Mouse (Mus musculus) heart, adult 2 months (tissue): Measurements from ENCODE around the gene Tbc1d16. TPM values are rescaled to one million over a fixed set of nuclear protein-coding genes. Genes with fewer than 3 reads are reported as not detected.

Experiments
- DNase-seq, 2 experiments: peaks; one replicate each; pipeline ENCODE4 v3.0.0; 2021
- H3K27ac ChIP-seq: fragments of 200-600 bp; 2 replicates; pipeline ENCODE4 v1.8.1; 2022
- H3K27me3 ChIP-seq: fragments of 200-500 bp; 2 replicates; pipeline ENCODE4 v1.6.1; 2012; ENCODE audit warnings: mild to moderate bottlenecking, low read length, inconsistent platforms, mixed read lengths; ENCODE audit not compliant: control insufficient read depth, insufficient read depth
- H3K36me3 ChIP-seq: fragments of 200-500 bp; 2 replicates; pipeline ENCODE4 v1.6.1; 2012; ENCODE audit warnings: low read length, inconsistent platforms; ENCODE audit not compliant: control insufficient read depth, insufficient read depth
- H3K4me1 ChIP-seq: fragments of 200-500 bp; 2 replicates; pipeline ENCODE4 v1.6.1; 2011; ENCODE audit warnings: low read length; ENCODE audit not compliant: control insufficient read depth, insufficient read depth
- H3K4me3 ChIP-seq: fragments of 200-600 bp; 2 replicates; pipeline ENCODE4 v1.8.1; 2022
- H3K79me2 ChIP-seq: fragments of 200-500 bp; replicated peaks from 2 replicates; pipeline ENCODE4 v1.6.1; 2012; ENCODE audit warnings: mild to moderate bottlenecking, inconsistent platforms, low read length, moderate library complexity, mixed read lengths; ENCODE audit not compliant: control insufficient read depth, insufficient read depth
- H3K9ac ChIP-seq: fragments of 200-500 bp; 2 replicates; pipeline ENCODE4 v1.6.1; 2012; ENCODE audit warnings: low read depth, mild to moderate bottlenecking, control low read depth, inconsistent platforms, low read length, mixed read lengths
- CTCF ChIP-seq: fragments of 200-600 bp; IDR thresholded peaks from 2 replicates; pipeline ENCODE4 v1.8.1; 2022; ENCODE audit warnings: antibody characterized with exemption, mild to moderate bottlenecking, moderate library complexity
- EP300 ChIP-seq: fragments of 200-500 bp; IDR thresholded peaks from 2 replicates; pipeline ENCODE4 v1.6.1; 2011; ENCODE audit warnings: low read depth, low read length, control low read depth; ENCODE audit not compliant: insufficient read depth
- POLR2A ChIP-seq: fragments of 200-500 bp; IDR thresholded peaks from 2 replicates; pipeline ENCODE4 v1.6.1; 2011; ENCODE audit warnings: mild to moderate bottlenecking, low read depth, low read length, control low read depth; ENCODE audit not compliant: insufficient read depth
- WGBS: fragments of 180-500 bp; shearing (Covaris S2); methylation state at CpG from one replicate; pipeline ENCODE4 v1.1.7; 2018; 5-methylcytosine and 5-hydroxymethylcytosine counted together
- intact Hi-C: fragments of 180-260 bp; cut with DNase I; formaldehyde crosslinking; loops from one replicate; pipeline ENCODE4 v1.15.1; 2025
- polyA plus RNA-seq: library from polyadenylated mRNA; depleted of rRNA; stranded (reverse); fragments of >200 nt; gene quantifications from 2 replicates; pipeline ENCODE4 v1.2.3, GENCODE M21; 2012
- total RNA-seq, 2 experiments: library from RNA; stranded (reverse); gene quantifications; 2 replicates each; pipeline ENCODE4 v1.2.3; 2021

Gene Tbc1d16
- total and polyA plus RNA-seq, 3 experiments: 26.0 to 73.7 (median 61.0) TPM

GRCm38 (mm10) chr11:119165995-119166394, 62.3 kb downstream of the Tbc1d16 start:
- no peak for DNase-seq
- Histone ChIP-seq H3K9ac (no peak overlapping the region), H3K4me1 (peaks cover 3% of the 10 kb centered on the region; the same call in 1 of the 2 replicates), H3K27me3 (no peaks in the 10 kb centered on the region), H3K4me3 (no peak overlapping the region), H3K36me3 (no peaks in the 10 kb centered on the region), H3K79me2 (no peaks in the 10 kb centered on the region), H3K27ac (no peak overlapping the region)
- TF ChIP-seq CTCF: no peak
- TF ChIP-seq EP300: no peak
- no peak for TF ChIP-seq POLR2A
- 57% methylated on average over 10 of the region's 10 CpGs for WGBS
- intact Hi-C loops: no loop called here

- intact Hi-C loops: no loop called here
- WGBS: 93% methylated on average over 7 of the region's 7 CpGs
- DNase-seq: no peak
- peaks cover 3% of the 10 kb centered on the region; the same call in 1 of the 2 replicates for H3K4me1 ChIP-seq
- TF ChIP-seq CTCF (no peak), EP300 (no peak), POLR2A (no peak)
- no peaks in the 10 kb centered on the region for H3K79me2 ChIP-seq
- no peak overlapping the region for H3K9ac ChIP-seq
- H3K27ac ChIP-seq: no peak overlapping the region
- no peaks in the 10 kb centered on the region for H3K36me3 ChIP-seq
- no peak overlapping the region for H3K4me3 ChIP-seq
- H3K27me3 ChIP-seq: no peaks in the 10 kb centered on the region
Observed at GRCm38 (mm10) chr11:119164375-119164774, 63.9 kb downstream of the Tbc1d16 start.

- no peaks in the 10 kb centered on the region for H3K36me3 ChIP-seq
- H3K9ac ChIP-seq: no peak overlapping the region
- H3K4me3 ChIP-seq: no peak overlapping the region
- no peaks in the 10 kb centered on the region for H3K79me2 ChIP-seq
- intact Hi-C loops: no loop called here
- H3K27ac ChIP-seq: no peak overlapping the region
- 87% methylated on average over 7 of the region's 7 CpGs for WGBS
- TF ChIP-seq EP300: no peak
- no peak for TF ChIP-seq CTCF
- TF ChIP-seq POLR2A: no peak
- DNase-seq: no peak
- H3K27me3 ChIP-seq: no peaks in the 10 kb centered on the region
- H3K4me1 ChIP-seq: peaks cover 3% of the 10 kb centered on the region; the same call in 1 of the 2 replicates
Observed at GRCm38 (mm10) chr11:119163734-119163992, 64.6 kb downstream of the Tbc1d16 start.

GRCm38 (mm10) chr11:119162959-119163733, 65.2 kb downstream of the Tbc1d16 start:
- Histone ChIP-seq H3K79me2 (no peaks in the 10 kb centered on the region), H3K27ac (no peak overlapping the region), H3K9ac (no peak overlapping the region), H3K4me3 (no peak overlapping the region), H3K4me1 (peaks cover 3% of the 10 kb centered on the region; the same call in 1 of the 2 replicates), H3K27me3 (no peaks in the 10 kb centered on the region), H3K36me3 (no peaks in the 10 kb centered on the region)
- no peak for TF ChIP-seq EP300
- no peak for DNase-seq
- intact Hi-C loops: no loop called here
- 57% methylated on average over 22 of the region's 22 CpGs for WGBS

- no peak overlapping the region for H3K4me3 ChIP-seq
- H3K9ac ChIP-seq: no peak overlapping the region
- H3K79me2 ChIP-seq: no peaks in the 10 kb centered on the region
- TF ChIP-seq POLR2A (no peak), CTCF (no peak), EP300 (no peak)
- no peaks in the 10 kb centered on the region for H3K27me3 ChIP-seq
- H3K4me1 ChIP-seq: peaks cover 3% of the 10 kb centered on the region; the same call in 1 of the 2 replicates
- no peak for DNase-seq
- intact Hi-C loops: no loop called here
- no peak overlapping the region for H3K27ac ChIP-seq
- 61% methylated on average over 2 of the region's 2 CpGs for WGBS
- H3K36me3 ChIP-seq: no peaks in the 10 kb centered on the region
Observed at GRCm38 (mm10) chr11:119161665-119162064, 66.6 kb downstream of the Tbc1d16 start.

DNA sequence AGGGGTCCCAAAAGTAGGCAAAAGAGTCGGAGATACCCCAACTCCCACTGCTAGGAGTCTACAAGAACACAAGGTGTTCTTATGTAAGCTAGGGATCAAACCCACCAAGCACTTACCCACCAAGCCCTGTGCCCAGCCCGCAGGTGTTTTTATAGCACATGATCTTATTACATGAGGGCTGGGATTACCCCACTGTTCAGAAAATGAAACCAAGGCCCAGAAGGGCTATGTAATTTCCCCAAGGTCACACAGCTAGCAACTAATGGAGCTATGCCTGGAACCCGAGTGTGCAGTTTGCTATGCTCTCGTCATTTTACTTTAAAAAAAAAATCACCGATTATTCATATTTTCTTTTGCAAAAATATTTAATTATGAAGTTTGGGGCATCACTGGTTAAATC, 68.2 kb downstream of the Tbc1d16 start:
- WGBS: 90% methylated on average over 5 of the region's 5 CpGs
- Histone ChIP-seq H3K79me2 (no peaks in the 10 kb centered on the region), H3K9ac (no peak overlapping the region), H3K36me3 (no peaks in the 10 kb centered on the region), H3K27ac (no peak overlapping the region), H3K27me3 (no peaks in the 10 kb centered on the region), H3K4me3 (no peak overlapping the region), H3K4me1 (peaks cover 3% of the 10 kb centered on the region; the same call in 1 of the 2 replicates)
- DNase-seq: no peak
- intact Hi-C loops: no loop called here
- TF ChIP-seq CTCF (no peak), POLR2A (no peak), EP300 (no peak)
